Mouse (Mus musculus) hindbrain, postnatal 0 days (tissue): Measurements from ENCODE around the gene Atp2b4. TPM values are rescaled to one million over a fixed set of nuclear protein-coding genes. Genes with fewer than 3 reads are reported as not detected.

Experiments
- ATAC-seq: fragments of 200-750 bp; cut with Nextera tagmentation; 2 replicates; pipeline ENCODE4 v1.8.0; 2017; ENCODE audit warnings: mild to moderate bottlenecking, moderate TSS enrichment, moderate library complexity
- DNase-seq: peaks from one replicate; pipeline ENCODE4 v3.0.0-alpha.2; 2015; ENCODE audit warnings: low spot score
- H3K27ac ChIP-seq: fragments of 300-500 bp; sonication (generic); 2 replicates; pipeline ENCODE4 v1.5.1; 2014; ENCODE audit warnings: mild to moderate bottlenecking
- H3K27me3 ChIP-seq: fragments of 300-500 bp; sonication (generic); 2 replicates; pipeline ENCODE4 v1.6.1; 2014; ENCODE audit warnings: low read length, mixed read lengths; ENCODE audit not compliant: insufficient read depth
- H3K36me3 ChIP-seq: fragments of 300-500 bp; sonication (generic); 2 replicates; pipeline ENCODE4 v1.6.1; 2014; ENCODE audit warnings: low read length, mixed read lengths; ENCODE audit not compliant: insufficient read depth
- H3K4me1 ChIP-seq: fragments of 300-500 bp; sonication (generic); 2 replicates; pipeline ENCODE4 v1.6.1; 2014; ENCODE audit warnings: antibody characterized with exemption, low read length, mixed read lengths; ENCODE audit not compliant: insufficient read depth
- H3K4me2 ChIP-seq: fragments of 300-500 bp; sonication (generic); 2 replicates; pipeline ENCODE4 v1.6.1; 2014; ENCODE audit warnings: low read depth, mild to moderate bottlenecking, low read length, moderate library complexity, mixed read lengths
- H3K4me3 ChIP-seq: fragments of 300-500 bp; sonication (generic); 2 replicates; pipeline ENCODE4 v1.5.1; 2014; ENCODE audit warnings: low read length
- H3K9ac ChIP-seq: fragments of 300-500 bp; sonication (generic); replicated peaks from 2 replicates; pipeline ENCODE4 v1.6.1; 2014; ENCODE audit warnings: mild to moderate bottlenecking, low read length, moderate library complexity, mixed read lengths
- H3K9me3 ChIP-seq: fragments of 300-500 bp; sonication (generic); 2 replicates; pipeline ENCODE4 v1.6.1; 2016; ENCODE audit warnings: low read length, mixed read lengths
- CTCF ChIP-seq: IDR thresholded peaks from 2 replicates; pipeline ENCODE4 v1.5.1; 2016; ENCODE audit warnings: antibody characterized with exemption, control low read depth, low read depth
- WGBS: fragments of 180-500 bp; shearing (Covaris S2); extraction: QIAGEN DNeasy Blood & Tissue Kit; methylation state at CpG from one replicate; pipeline ENCODE4 v1.1.7; 2014; 5-methylcytosine and 5-hydroxymethylcytosine counted together
- polyA plus RNA-seq: library from polyadenylated mRNA; unstranded; fragments of >200 nt; fragmentation: Nextera tagmentation; extraction: Ambion mirVana; gene quantifications from 2 replicates; pipeline ENCODE4 v1.2.1, GENCODE M21; 2015
- total RNA-seq: library from RNA; depleted of rRNA; stranded (reverse); fragments of >200 nt; gene quantifications from 2 replicates; pipeline ENCODE4 v1.2.3, GENCODE M21; 2014

Atp2b4 gene
- total and polyA plus RNA-seq, 2 experiments from 2014 or later = 13.2 to 57.3 TPM

DNA sequence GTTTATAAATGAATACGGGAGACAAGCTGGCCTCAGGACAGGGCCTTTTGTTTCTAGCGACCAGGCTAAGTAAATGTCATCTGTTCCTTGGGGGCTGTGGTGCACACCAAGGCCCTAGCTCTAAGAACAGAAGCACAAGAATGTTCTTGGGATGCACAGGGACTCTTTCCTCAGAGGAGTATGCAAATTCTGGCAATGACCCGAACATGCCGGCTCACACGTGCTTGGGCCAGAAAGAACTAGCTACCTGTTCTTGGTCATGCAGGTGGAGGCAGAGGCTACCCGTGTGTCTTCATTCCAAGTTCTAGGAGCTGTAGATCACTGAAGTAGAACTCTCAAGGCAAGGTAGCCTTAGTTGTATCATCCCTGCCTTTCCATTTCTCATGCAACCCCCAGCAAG is 59.7 kb downstream of the Atp2b4 start:
- no peak overlapping the region for H3K4me2 ChIP-seq
- H3K27ac ChIP-seq = no peak overlapping the region
- WGBS = 70% methylated on average over 6 of the region's 6 CpGs
- H3K36me3 ChIP-seq = no peaks in the 10 kb centered on the region
- no peak overlapping the region for H3K4me3 ChIP-seq
- H3K9me3 ChIP-seq = no peaks in the 10 kb centered on the region
- TF ChIP-seq CTCF = no peak
- no peak overlapping the region for H3K9ac ChIP-seq
- ATAC-seq (no peak), DNase-seq (no peak)
- H3K4me1 ChIP-seq = peaks cover 7% of the 10 kb centered on the region; the same call in 1 of the 2 replicates
- H3K27me3 ChIP-seq = no peaks in the 10 kb centered on the region

DNA sequence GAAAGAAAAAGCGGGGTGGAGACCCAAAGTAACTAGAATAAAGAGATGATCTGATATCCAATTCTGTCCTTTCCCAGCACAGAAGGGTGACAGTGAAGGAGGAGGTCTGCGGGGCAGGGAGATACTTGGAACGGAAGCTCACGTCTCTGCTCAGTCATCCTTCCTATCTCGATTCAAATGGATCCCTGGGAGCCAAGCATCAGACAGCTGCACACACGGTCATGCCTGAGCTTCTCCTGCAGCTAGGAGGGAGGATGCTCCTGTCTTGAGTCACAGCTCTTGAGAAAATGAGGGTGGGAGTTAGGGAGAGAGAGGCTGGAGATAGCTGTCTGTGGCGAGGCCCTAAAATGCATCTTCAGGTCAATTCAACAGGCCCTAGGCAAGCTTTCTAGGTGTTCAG is 64.2 kb downstream of the Atp2b4 start:
- no peaks in the 10 kb centered on the region for H3K9me3 ChIP-seq
- 0 out of 2 replicates have a peak overlapping the region, but pooled peaks have one; percentile 45 for H3K9ac ChIP-seq
- DNase-seq = peak; percentile 21
- H3K4me2 ChIP-seq = no peak overlapping the region
- 49% methylated on average over 7 of the region's 7 CpGs for WGBS
- TF ChIP-seq CTCF = no peak
- no peak overlapping the region for H3K4me3 ChIP-seq
- 0 out of 2 replicates have a peak overlapping the region, but pooled peaks have one; percentile 41 for H3K27ac ChIP-seq
- no peaks in the 10 kb centered on the region for H3K27me3 ChIP-seq
- no peaks in the 10 kb centered on the region for H3K36me3 ChIP-seq
- ATAC-seq = peak; percentile 28; the same call in 1 of the 2 replicates
- H3K4me1 ChIP-seq = no peaks in the 10 kb centered on the region

DNA sequence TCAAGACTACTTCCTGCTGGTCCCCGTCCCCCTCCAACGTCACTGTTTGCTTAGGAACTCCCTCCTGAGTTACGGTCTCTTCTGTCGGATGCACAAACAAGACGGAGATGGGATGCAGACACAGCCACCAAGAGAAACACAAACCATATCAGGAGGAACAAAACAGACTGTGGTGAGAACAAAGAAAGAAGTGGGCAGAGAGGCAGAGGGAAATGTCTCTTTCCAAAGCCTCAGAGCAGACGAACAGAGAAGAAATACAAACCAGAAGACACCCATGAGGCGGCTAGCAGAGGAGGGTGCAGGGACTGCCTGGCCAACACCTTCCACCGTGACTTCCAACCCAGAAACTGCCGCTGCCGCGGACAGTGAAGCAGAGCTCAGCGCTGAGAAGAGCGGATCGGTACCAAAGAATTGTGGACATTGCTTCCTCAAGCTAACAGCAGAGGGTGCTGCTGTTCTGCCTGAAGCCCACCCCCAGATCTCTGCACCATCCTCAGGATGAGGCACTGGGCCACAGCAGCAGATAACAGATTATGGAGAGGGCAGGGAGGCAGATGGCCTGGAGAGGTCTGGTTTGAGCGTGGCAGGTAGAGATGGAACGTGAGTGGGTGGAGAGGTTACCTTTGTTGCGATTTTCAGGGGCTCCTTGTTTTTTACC is 64.7 kb downstream of the Atp2b4 start:
- DNase-seq = peak; percentile 91
- peak overlapping the region; percentile 41; the same call in 1 of the 2 replicates for H3K27ac ChIP-seq
- WGBS = 11% methylated on average over 17 of the region's 17 CpGs

DNA sequence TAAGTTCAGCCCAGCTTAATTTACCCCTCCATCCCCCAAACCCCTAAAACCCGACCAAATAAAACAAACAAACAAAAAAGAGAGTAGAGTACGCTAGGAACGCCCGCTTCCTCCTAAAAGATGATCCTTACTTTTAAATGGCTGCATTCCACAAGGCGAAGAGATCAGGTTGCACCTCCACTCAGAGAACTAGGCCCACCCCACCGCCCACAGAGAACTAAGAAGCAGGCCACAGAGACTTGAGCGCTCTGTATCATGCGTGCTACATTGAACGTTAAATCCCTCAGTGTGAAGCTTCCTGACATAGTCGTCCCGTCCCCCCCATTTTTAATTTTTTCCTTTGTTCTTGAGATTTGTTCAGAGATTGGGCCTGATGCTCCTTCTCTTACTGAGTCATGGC is 68.0 kb downstream of the Atp2b4 start:
- TF ChIP-seq CTCF = no peak
- WGBS = 75% methylated on average over 11 of the region's 11 CpGs
- H3K4me2 ChIP-seq = no peak overlapping the region
- ATAC-seq = no peak
- H3K36me3 ChIP-seq = peaks cover 21% of the 10 kb centered on the region
- no peaks in the 10 kb centered on the region for H3K4me1 ChIP-seq
- no peaks in the 10 kb centered on the region for H3K9me3 ChIP-seq
- no peak for DNase-seq
- H3K27ac ChIP-seq = no peak overlapping the region
- H3K27me3 ChIP-seq = no peaks in the 10 kb centered on the region
- no peak overlapping the region for H3K9ac ChIP-seq
- no peak overlapping the region for H3K4me3 ChIP-seq

More for the DNA sequence above, 64.7 kb downstream of the Atp2b4 start:
- peak; percentile 99 for TF ChIP-seq CTCF
- Histone ChIP-seq H3K36me3 (no peaks in the 10 kb centered on the region), H3K9ac (peak overlapping the region; percentile 45), H3K27me3 (no peaks in the 10 kb centered on the region), H3K4me1 (no peaks in the 10 kb centered on the region), H3K4me2 (peak overlapping the region; percentile 55), H3K4me3 (peak overlapping the region; percentile 31), H3K9me3 (no peaks in the 10 kb centered on the region)
- peak; percentile 93 for ATAC-seq

DNA sequence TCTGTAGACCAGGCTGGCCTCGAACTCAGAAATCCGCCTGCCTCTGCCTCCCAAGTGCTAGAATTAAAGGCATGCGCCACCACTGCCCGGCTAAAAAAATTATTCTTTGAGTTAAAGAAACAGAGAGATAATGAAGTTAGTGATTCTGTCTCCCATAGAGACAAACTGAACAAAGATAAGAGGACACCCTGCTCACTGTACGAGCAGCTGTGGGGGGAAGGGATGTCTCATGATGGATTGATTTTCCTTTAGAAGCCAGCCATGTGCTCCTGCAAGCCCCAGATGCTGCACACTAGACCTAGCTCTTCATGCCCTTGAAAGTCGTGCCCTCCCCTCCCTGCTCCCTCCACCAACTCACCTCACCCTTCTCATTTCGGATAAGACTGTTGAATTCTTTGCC is 72.5 kb downstream of the Atp2b4 start:
- H3K36me3 ChIP-seq = peaks cover 21% of the 10 kb centered on the region
- ATAC-seq (no peak), DNase-seq (no peak)
- WGBS = 85% methylated on average over 7 of the region's 7 CpGs
- H3K9ac ChIP-seq = no peak overlapping the region
- no peak overlapping the region for H3K4me3 ChIP-seq
- H3K27me3 ChIP-seq = no peaks in the 10 kb centered on the region
- no peak for TF ChIP-seq CTCF
- no peak overlapping the region for H3K4me2 ChIP-seq
- no peak overlapping the region for H3K27ac ChIP-seq
- H3K9me3 ChIP-seq = no peaks in the 10 kb centered on the region
- no peaks in the 10 kb centered on the region for H3K4me1 ChIP-seq

DNA sequence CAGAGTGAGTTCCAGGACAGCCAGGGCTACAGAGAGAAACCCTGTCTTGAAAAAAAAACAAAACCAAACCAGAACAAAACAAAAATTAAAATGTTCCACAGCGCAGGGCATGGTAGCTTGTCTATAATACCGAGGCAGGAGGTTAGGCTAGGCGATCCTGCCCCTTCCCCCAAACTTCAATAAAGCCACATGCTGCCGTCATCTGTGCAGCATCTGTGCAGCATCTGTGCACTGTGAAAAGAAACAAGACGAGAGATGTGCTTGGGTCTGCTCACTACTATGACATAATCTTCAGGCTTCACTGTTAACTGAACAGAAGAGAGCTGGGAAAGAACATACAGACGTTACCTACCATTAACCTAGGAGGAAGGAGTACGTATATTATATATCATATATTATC is 80.5 kb downstream of the Atp2b4 start:
- no peaks in the 10 kb centered on the region for H3K27me3 ChIP-seq
- no peaks in the 10 kb centered on the region for H3K9me3 ChIP-seq
- no peak overlapping the region for H3K9ac ChIP-seq
- H3K4me1 ChIP-seq = no peaks in the 10 kb centered on the region
- H3K27ac ChIP-seq = no peak overlapping the region
- H3K4me3 ChIP-seq = no peak overlapping the region
- no peak overlapping the region for H3K4me2 ChIP-seq
- no peak for ATAC-seq
- no peak for TF ChIP-seq CTCF
- no peaks in the 10 kb centered on the region for H3K36me3 ChIP-seq
- DNase-seq = no peak
- 84% methylated on average over 7 of the region's 7 CpGs for WGBS

DNA sequence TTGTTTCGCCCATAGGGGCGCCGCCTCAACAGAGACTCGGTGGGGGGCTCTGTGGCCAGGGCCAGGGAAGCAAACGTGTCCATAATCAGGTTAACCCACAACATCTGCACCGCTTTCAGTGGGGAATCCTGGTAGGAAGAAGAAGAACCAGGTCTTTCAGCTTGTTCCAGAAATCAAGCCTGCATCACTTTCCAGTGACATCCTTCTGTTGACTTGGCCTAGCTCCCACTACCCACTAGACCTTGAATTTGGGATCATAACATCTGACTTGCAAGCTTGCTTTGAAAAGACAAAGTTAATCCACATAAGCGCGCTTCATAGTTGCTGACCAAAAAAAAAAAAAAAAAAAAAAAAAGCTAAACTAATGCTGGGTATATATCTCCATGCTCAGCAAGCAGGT is 82.1 kb downstream of the Atp2b4 start:
- TF ChIP-seq CTCF = no peak
- Histone ChIP-seq H3K9ac (no peak overlapping the region), H3K4me2 (no peak overlapping the region), H3K9me3 (no peaks in the 10 kb centered on the region), H3K27me3 (no peaks in the 10 kb centered on the region), H3K36me3 (no peaks in the 10 kb centered on the region), H3K4me1 (no peaks in the 10 kb centered on the region), H3K4me3 (no peak overlapping the region), H3K27ac (no peak overlapping the region)
- ATAC-seq = no peak
- WGBS = 80% methylated on average over 8 of the region's 8 CpGs
- DNase-seq = no peak
